Mouse (Mus musculus): ENCODE data around the gene Ephx4.

DNA sequence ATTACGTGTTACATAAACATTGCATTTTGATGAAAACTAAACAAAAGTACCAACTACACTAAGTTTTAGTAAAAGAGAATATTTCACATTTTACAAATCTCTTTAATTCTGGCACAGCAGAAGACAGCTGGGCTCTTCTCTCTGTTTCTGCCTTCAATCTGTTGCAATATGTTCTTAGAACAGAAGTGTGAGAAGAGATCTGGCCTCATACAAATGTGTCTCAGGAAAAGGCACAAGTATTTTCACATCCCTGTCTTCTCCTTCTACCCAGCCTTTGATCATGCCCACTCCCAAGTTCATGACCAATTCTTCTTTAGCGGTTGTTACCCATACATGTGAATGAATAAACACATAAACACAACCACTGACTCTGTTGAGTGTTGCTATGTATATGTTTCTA lies 12.6 kb downstream of the Ephx4 start:
- no peak for TF ChIP-seq CTCF (IDR thresholded peaks at IDR 0.05; ENCODE audit: borderline replicate concordance, insufficient read depth, low read length)
- no peak for TF ChIP-seq POLR2A (IDR thresholded peaks at IDR 0.05; ENCODE audit: low read depth, low read length)
